Mouse (Mus musculus): ENCODE data around the gene Sash1. TPM values are rescaled to one million over a fixed set of nuclear protein-coding genes. Genes with fewer than 3 reads are reported as not detected.

The Sash1 gene
- total and polyA plus RNA-seq, 2 experiments from 2014 or later, result 5.0 to 47.4 TPM

DNA sequence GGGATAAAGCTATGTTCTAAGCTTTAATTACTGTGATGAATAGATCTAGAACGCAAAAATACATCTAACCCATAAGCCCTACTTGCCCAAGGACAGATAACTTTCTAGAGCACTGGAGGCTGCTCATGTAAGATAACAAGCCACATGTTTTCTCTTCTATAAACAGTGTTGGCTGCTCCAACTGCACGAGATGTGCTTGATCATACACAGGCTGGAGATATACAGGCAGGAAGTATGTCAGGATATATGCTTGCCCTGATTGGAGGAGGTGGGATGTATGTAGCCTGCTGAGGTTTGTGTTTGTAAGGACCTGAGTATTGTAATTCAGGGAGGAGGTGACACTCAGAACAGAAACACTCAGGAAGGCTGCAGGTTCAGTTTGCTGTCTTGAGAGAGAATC, 31.9 kb upstream of the Sash1 start:
- H3K4me3 ChIP-seq (ENCODE audit: low read depth, low read length), result no peak overlapping the region
- DNase-seq (ENCODE audit: low spot score), result no peak
- no peak overlapping the region for H3K27ac ChIP-seq (ENCODE audit: low read depth, low read length)
- no peak overlapping the region for H3K9ac ChIP-seq (replicated peaks; ENCODE audit: low read length, poor library complexity, severe bottlenecking)
- ATAC-seq (ENCODE audit: low FRiP score), result no peak
- H3K4me2 ChIP-seq (ENCODE audit: low read depth, low read length, poor library complexity, severe bottlenecking), result no peak overlapping the region
- no peaks in the 10 kb centered on the region for H3K27me3 ChIP-seq (ENCODE audit: insufficient read depth, low read length)
- peaks cover 8% of the 10 kb centered on the region; the same call in 1 of the 2 replicates for H3K4me1 ChIP-seq (ENCODE audit: insufficient read depth, low read length)
- WGBS, result 84% methylated on average over 2 of the region's 2 CpGs
- no peaks in the 10 kb centered on the region for H3K9me3 ChIP-seq (ENCODE audit: low read length)
- no peaks in the 10 kb centered on the region for H3K36me3 ChIP-seq (ENCODE audit: insufficient read depth, low read length)
- no peak for TF ChIP-seq CTCF (IDR thresholded peaks at IDR 0.05)

DNA sequence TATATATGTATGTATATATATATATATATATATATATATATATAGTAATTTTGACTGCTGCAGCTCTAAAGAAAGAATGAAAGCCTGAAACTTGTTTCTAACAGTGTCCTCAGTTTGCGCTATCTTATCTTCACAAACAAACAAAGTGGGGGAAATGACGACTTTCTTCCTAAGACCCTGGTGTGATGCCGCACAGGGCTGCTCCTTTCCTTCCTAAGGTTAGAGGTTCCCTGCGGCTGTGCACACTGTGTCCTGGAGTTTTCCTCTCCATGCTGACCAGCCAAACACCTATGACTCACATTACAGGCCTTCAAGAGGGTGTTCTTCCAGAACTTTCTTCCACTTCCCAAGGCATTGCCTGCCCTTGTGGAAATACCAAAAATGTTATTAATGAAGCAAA, 31.5 kb upstream of the Sash1 start:
- Histone ChIP-seq H3K9me3 (ENCODE audit: low read length) (no peaks in the 10 kb centered on the region), H3K9ac (replicated peaks; ENCODE audit: low read length, poor library complexity, severe bottlenecking) (no peak overlapping the region), H3K4me3 (ENCODE audit: low read depth, low read length) (no peak overlapping the region), H3K27ac (ENCODE audit: low read depth, low read length) (no peak overlapping the region), H3K36me3 (ENCODE audit: insufficient read depth, low read length) (no peaks in the 10 kb centered on the region), H3K27me3 (ENCODE audit: insufficient read depth, low read length) (no peaks in the 10 kb centered on the region), H3K4me1 (ENCODE audit: insufficient read depth, low read length) (peaks cover 8% of the 10 kb centered on the region; the same call in 1 of the 2 replicates), H3K4me2 (ENCODE audit: low read depth, low read length, poor library complexity, severe bottlenecking) (no peak overlapping the region)
- 91% methylated on average over 4 of the region's 4 CpGs for WGBS
- no peak for ATAC-seq (ENCODE audit: low FRiP score)
- no peak for DNase-seq (ENCODE audit: low spot score)
- no peak for TF ChIP-seq CTCF (IDR thresholded peaks at IDR 0.05)

DNA sequence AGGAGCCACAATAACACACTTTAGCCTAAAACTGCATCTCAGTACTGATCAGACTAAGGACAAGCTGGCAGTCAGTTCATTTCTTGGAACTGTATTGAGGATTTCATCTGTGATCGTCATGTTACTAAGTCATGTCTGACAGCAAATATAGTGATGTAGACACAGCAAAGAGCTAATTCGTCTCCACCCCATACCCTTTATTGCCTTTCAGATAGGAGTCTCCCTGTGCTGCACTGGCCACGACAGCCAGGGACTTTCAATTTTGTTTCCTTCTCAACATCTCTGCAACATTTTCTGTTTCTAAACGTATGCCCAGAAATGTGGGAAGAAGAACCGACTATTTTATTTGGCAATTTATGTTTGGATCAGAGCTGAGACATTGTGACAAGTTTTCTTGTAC, 29.9 kb upstream of the Sash1 start:
- DNase-seq (ENCODE audit: low spot score), result no peak
- Histone ChIP-seq H3K27ac (ENCODE audit: low read depth, low read length) (no peak overlapping the region), H3K4me3 (ENCODE audit: low read depth, low read length) (no peak overlapping the region), H3K27me3 (ENCODE audit: insufficient read depth, low read length) (no peaks in the 10 kb centered on the region), H3K36me3 (ENCODE audit: insufficient read depth, low read length) (no peaks in the 10 kb centered on the region), H3K4me2 (ENCODE audit: low read depth, low read length, poor library complexity, severe bottlenecking) (no peak overlapping the region), H3K4me1 (ENCODE audit: insufficient read depth, low read length) (no peaks in the 10 kb centered on the region), H3K9me3 (ENCODE audit: low read length) (no peaks in the 10 kb centered on the region), H3K9ac (replicated peaks; ENCODE audit: low read length, poor library complexity, severe bottlenecking) (no peak overlapping the region)
- 87% methylated on average over 5 of the region's 5 CpGs for WGBS
- ATAC-seq (ENCODE audit: low FRiP score), result no peak
- TF ChIP-seq CTCF (IDR thresholded peaks at IDR 0.05), result no peak

DNA sequence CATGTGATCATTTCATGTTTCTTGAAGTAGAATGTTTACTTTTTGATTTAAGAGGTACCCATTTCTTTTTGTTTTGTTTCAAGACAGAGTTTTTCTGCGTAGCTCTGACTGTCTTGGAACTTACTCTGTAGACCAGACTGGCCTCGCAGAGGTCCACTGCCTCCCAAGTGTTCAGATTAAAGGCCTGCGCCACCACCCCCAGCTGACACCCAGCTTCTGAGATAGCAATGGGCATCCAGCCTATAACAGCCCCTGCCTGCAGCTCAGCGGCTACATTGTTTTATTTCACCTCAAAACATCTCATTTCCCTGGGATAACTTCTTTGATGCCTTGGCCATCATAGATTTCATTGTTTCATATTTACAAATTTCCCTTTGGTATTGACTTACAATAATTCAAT, 28.0 kb upstream of the Sash1 start:
- DNase-seq (ENCODE audit: low spot score) (no peak), ATAC-seq (ENCODE audit: low FRiP score) (no peak)
- 84% methylated on average over 4 of the region's 4 CpGs for WGBS
- H3K4me3 ChIP-seq (ENCODE audit: low read depth, low read length), result no peak overlapping the region
- H3K36me3 ChIP-seq (ENCODE audit: insufficient read depth, low read length), result no peaks in the 10 kb centered on the region
- H3K4me1 ChIP-seq (ENCODE audit: insufficient read depth, low read length), result no peaks in the 10 kb centered on the region
- H3K9me3 ChIP-seq (ENCODE audit: low read length), result no peaks in the 10 kb centered on the region
- no peak for TF ChIP-seq CTCF (IDR thresholded peaks at IDR 0.05)
- no peak overlapping the region for H3K27ac ChIP-seq (ENCODE audit: low read depth, low read length)
- no peak overlapping the region for H3K9ac ChIP-seq (replicated peaks; ENCODE audit: low read length, poor library complexity, severe bottlenecking)
- H3K4me2 ChIP-seq (ENCODE audit: low read depth, low read length, poor library complexity, severe bottlenecking), result no peak overlapping the region
- H3K27me3 ChIP-seq (ENCODE audit: insufficient read depth, low read length), result no peaks in the 10 kb centered on the region

DNA sequence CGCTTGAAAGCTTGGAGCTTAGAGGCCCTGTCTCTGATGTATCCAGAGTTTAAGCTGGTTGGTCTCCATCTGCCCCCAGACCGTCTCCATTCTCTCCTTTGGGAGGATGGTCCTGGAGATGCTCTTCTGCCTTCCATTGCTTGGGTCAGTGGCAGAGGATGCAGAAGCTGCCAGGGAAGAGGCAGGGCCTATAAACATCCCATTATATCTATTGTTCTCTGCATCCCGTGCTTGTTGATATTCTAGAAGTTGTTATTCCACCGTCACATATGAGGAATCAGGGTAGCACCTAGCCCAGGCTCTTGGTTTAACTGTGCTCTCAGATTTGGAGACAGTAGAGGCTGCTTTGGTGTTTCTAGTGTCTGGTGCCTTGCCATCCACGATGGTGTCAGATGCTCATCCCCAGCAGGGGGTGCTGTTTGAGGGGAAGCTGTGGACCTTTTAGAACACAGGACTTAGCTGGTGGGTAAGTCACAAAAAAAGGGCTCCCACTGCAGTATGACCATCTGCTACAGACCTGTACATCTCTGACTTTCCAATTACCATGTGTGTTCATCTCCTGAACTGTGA, 26.9 kb upstream of the Sash1 start:
- TF ChIP-seq CTCF (IDR thresholded peaks at IDR 0.05), result peak; percentile 19; the same call in 1 of the 2 replicates
- no peaks in the 10 kb centered on the region for H3K27me3 ChIP-seq (ENCODE audit: insufficient read depth, low read length)
- no peak overlapping the region for H3K4me3 ChIP-seq (ENCODE audit: low read depth, low read length)
- no peaks in the 10 kb centered on the region for H3K36me3 ChIP-seq (ENCODE audit: insufficient read depth, low read length)
- H3K4me1 ChIP-seq (ENCODE audit: insufficient read depth, low read length), result no peaks in the 10 kb centered on the region
- WGBS, result 80% methylated on average over 5 of the region's 5 CpGs
- DNase-seq (ENCODE audit: low spot score) (no peak), ATAC-seq (ENCODE audit: low FRiP score) (no peak)
- no peaks in the 10 kb centered on the region for H3K9me3 ChIP-seq (ENCODE audit: low read length)
- no peak overlapping the region for H3K27ac ChIP-seq (ENCODE audit: low read depth, low read length)
- H3K4me2 ChIP-seq (ENCODE audit: low read depth, low read length, poor library complexity, severe bottlenecking), result no peak overlapping the region
- no peak overlapping the region for H3K9ac ChIP-seq (replicated peaks; ENCODE audit: low read length, poor library complexity, severe bottlenecking)

DNA sequence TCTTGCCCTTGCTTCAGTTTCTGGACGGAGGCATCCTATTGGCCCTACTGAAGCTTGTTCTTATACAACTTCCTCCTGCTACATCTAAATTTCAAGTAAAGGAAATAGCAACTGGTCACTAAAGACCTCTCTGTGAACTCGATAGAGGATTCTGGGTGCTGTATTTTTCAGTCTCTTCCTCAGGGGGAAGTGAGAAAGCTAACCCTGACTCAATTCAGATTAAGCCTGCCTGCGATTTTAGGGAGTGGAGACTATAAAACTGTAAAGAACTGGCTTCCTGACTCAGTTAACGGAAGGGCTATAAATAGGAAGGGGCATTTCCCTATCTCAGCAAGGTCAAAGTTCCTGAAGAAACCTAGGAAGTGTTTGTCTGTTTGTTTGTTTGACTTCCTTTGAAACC, 26.3 kb upstream of the Sash1 start:
- Histone ChIP-seq H3K4me2 (ENCODE audit: low read depth, low read length, poor library complexity, severe bottlenecking) (no peak overlapping the region), H3K9ac (replicated peaks; ENCODE audit: low read length, poor library complexity, severe bottlenecking) (no peak overlapping the region), H3K4me1 (ENCODE audit: insufficient read depth, low read length) (no peaks in the 10 kb centered on the region), H3K27me3 (ENCODE audit: insufficient read depth, low read length) (no peaks in the 10 kb centered on the region), H3K9me3 (ENCODE audit: low read length) (no peaks in the 10 kb centered on the region), H3K27ac (ENCODE audit: low read depth, low read length) (no peak overlapping the region), H3K36me3 (ENCODE audit: insufficient read depth, low read length) (no peaks in the 10 kb centered on the region), H3K4me3 (ENCODE audit: low read depth, low read length) (no peak overlapping the region)
- no peak for TF ChIP-seq CTCF (IDR thresholded peaks at IDR 0.05)
- 85% methylated on average over 4 of the region's 4 CpGs for WGBS
- DNase-seq (ENCODE audit: low spot score), result no peak
- no peak for ATAC-seq (ENCODE audit: low FRiP score)
